Mouse (Mus musculus): ENCODE results near the gene Gm45717. TPM values are rescaled to one million over a fixed set of nuclear protein-coding genes. Genes with fewer than 3 reads are reported as not detected.

Gene Gm45717
- polyA plus RNA-seq, 1 experiment from 2014 or later: not detected

DNA sequence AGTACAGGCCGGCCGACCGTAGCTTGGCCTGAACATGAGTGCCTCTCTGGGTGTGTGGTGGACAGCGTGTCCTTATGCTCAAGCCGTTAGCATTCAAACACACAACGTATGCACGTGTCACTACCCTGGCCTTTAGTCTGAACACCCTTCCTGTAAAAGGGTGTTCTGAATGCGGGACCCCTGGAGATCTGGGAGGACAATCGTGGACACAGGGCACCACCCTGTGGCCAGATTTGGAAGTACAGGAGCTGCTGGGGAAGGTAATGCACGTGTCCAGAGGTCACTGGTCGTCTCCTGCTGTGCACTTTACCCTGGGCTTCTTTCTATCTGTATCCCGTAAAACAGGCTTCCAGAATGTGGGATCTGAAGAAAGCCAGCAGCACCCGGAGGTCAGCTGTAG, 52.5 kb downstream of the Gm45717 start:
- no peaks in the 10 kb centered on the region for H3K9me3 ChIP-seq (ENCODE audit: control insufficient read depth, low read length)
- no peak overlapping the region for H3K4me2 ChIP-seq (replicated peaks)
- peak overlapping the region; percentile 25; the same call in 1 of the 2 replicates for H3K9ac ChIP-seq
- H3K36me3 ChIP-seq (replicated peaks; ENCODE audit: control insufficient read depth, insufficient read depth): peaks cover 15% of the 10 kb centered on the region
- WGBS: 24% methylated on average over 13 of the region's 13 CpGs
- no peaks in the 10 kb centered on the region for H3K27me3 ChIP-seq (ENCODE audit: control insufficient read depth, insufficient read depth, low read length)
- H3K4me1 ChIP-seq (replicated peaks; ENCODE audit: control insufficient read depth, insufficient read depth, low read length): no peaks in the 10 kb centered on the region
- peak; percentile 78 for DNase-seq (ENCODE audit: low spot score)
- H3K27ac ChIP-seq: no peak overlapping the region
- peak; percentile 55; the same call in 1 of the 2 replicates for ATAC-seq (ENCODE audit: low FRiP score)
- H3K4me3 ChIP-seq (replicated peaks; ENCODE audit: low read length): no peak overlapping the region

DNA sequence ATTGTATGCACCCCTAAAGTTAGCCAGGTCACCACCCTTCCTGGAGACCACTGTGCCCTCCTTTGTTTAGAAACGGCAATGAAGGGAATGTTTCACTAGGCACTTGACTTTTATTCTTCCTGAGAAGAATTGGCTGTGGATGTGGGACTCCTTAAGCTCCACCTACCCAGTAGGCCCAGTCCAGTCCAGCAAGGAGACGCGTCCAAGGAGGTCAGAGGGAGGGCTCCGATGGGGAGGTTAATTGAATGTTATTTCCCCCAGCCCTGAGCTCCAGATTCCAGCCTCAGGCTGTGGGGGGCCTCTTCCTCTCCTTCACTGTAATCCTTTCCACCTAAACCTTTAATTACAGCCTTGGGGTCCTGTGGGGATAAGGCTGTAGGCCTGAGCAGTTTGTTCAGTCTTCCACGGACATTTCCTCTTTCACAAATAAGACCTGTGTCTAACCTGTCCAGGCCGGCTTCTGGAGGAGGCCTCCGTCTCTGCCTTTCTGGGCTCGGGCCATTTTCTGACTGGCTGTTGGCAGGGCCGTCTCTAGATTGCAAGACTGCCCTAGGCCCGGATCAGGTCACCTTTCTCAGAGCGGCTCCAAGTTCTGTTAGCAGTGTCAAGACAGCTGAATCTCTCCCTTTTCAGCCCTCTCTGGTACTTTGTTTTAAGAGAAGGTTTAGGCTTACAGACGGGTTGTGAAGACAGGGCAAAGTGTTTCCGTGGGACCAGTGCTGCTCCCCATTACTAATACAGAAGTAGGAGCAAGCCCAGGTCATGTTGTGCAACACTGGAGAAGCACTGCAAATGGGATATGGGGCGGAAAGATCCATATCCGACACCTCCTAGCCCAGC, 53.5 kb downstream of the Gm45717 start:
- Histone ChIP-seq H3K27me3 (ENCODE audit: control insufficient read depth, insufficient read depth, low read length) (no peaks in the 10 kb centered on the region), H3K36me3 (replicated peaks; ENCODE audit: control insufficient read depth, insufficient read depth) (peaks cover 25% of the 10 kb centered on the region), H3K4me1 (replicated peaks; ENCODE audit: control insufficient read depth, insufficient read depth, low read length) (no peaks in the 10 kb centered on the region), H3K4me3 (replicated peaks; ENCODE audit: low read length) (no peak overlapping the region), H3K9ac (no peak overlapping the region), H3K9me3 (ENCODE audit: control insufficient read depth, low read length) (no peaks in the 10 kb centered on the region), H3K4me2 (replicated peaks) (no peak overlapping the region), H3K27ac (no peak overlapping the region)
- DNase-seq (ENCODE audit: low spot score) (no peak), ATAC-seq (ENCODE audit: low FRiP score) (no peak)
- 81% methylated on average over 15 of the region's 15 CpGs for WGBS

DNA sequence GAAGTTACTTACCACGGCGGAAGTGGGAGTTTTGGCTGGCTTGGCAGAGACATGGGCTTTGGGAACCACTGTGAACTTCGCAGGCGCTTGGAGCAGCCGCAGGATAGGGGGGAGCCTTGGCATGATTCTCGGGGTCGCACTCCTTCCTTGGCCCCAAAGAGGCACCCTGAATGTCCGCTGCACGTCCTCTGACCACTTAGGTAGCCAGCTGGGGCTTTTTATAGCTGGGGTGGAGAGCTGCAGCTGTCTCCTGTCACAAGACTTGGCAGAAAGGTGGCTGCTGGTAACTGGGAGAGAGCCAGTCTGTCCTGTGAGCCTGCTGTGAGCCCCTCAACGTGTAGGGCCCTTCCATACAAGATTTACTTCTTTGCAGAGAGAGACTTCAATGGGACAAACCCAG, 55.5 kb downstream of the Gm45717 start, which contains the start of gene Cox8b:
Gene Cox8b (minus strand): TSS at position 227 of the 400 bp plus-strand sequence.
- no peak within 1 kb of the TSS for H3K27ac ChIP-seq
- no peak within 1 kb of the TSS for H3K4me3 ChIP-seq (replicated peaks; ENCODE audit: low read length)
- H3K4me1 ChIP-seq (replicated peaks; ENCODE audit: control insufficient read depth, insufficient read depth, low read length): no peaks in the 10 kb centered on the region
- 81% methylated on average over 10 of the region's 10 CpGs for WGBS
- no peak within 1 kb of the TSS for H3K4me2 ChIP-seq (replicated peaks)
- no peaks in the 10 kb centered on the region for H3K9me3 ChIP-seq (ENCODE audit: control insufficient read depth, low read length)
- DNase-seq (ENCODE audit: low spot score) (no peak), ATAC-seq (ENCODE audit: low FRiP score) (no peak)
- peaks cover 43% of the 10 kb centered on the region for H3K36me3 ChIP-seq (replicated peaks; ENCODE audit: control insufficient read depth, insufficient read depth)
- no peaks in the 10 kb centered on the region for H3K27me3 ChIP-seq (ENCODE audit: control insufficient read depth, insufficient read depth, low read length)
- H3K9ac ChIP-seq: no peak within 1 kb of the TSS

Other genes starting within 250 kb of the Gm45717 start
- gene Cyp2e1, start 192.2 kb downstream of the Gm45717 start, polyA plus RNA-seq (2014; fragmentation: Nextera tagmentation; extraction: Ambion mirVana): not detected in 2 replicates
- 0.47 and 0.62 TPM in 2 replicates for gene Syce1, start 168.1 kb downstream of the Gm45717 start, polyA plus RNA-seq (2014; fragmentation: Nextera tagmentation; extraction: Ambion mirVana)
- 33.7 and 33.9 TPM in 2 replicates for gene Zfp941, start 133.8 kb downstream of the Gm45717 start, polyA plus RNA-seq (2014; fragmentation: Nextera tagmentation; extraction: Ambion mirVana)
- gene Urah, start 120.9 kb downstream of the Gm45717 start, polyA plus RNA-seq (2014; fragmentation: Nextera tagmentation; extraction: Ambion mirVana): 0.31 TPM in 1 of 2 replicates, not detected in the other
- gene Scgb1c1, start 110.4 kb downstream of the Gm45717 start, polyA plus RNA-seq (2014; fragmentation: Nextera tagmentation; extraction: Ambion mirVana): not detected in 2 replicates
- gene Odf3, start 108.1 kb downstream of the Gm45717 start, polyA plus RNA-seq (2014; fragmentation: Nextera tagmentation; extraction: Ambion mirVana): 0.14 TPM in 1 of 2 replicates, not detected in the other
- gene Gm45785, start 99.6 kb downstream of the Gm45717 start, polyA plus RNA-seq (2014; fragmentation: Nextera tagmentation; extraction: Ambion mirVana): 0.35 TPM in 1 of 2 replicates, not detected in the other
- gene Ric8a, start 99.0 kb downstream of the Gm45717 start, polyA plus RNA-seq (2014; fragmentation: Nextera tagmentation; extraction: Ambion mirVana): 92.8 and 96.6 TPM in 2 replicates
- gene Bet1l, start 98.4 kb downstream of the Gm45717 start, polyA plus RNA-seq (2014; fragmentation: Nextera tagmentation; extraction: Ambion mirVana): 40.1 and 50.5 TPM in 2 replicates
- 177 and 185 TPM in 2 replicates for gene Psmd13, start 74.0 kb downstream of the Gm45717 start, polyA plus RNA-seq (2014; fragmentation: Nextera tagmentation; extraction: Ambion mirVana)
- gene Sirt3, start 73.6 kb downstream of the Gm45717 start, polyA plus RNA-seq (2014; fragmentation: Nextera tagmentation; extraction: Ambion mirVana): 44.4 and 47.5 TPM in 2 replicates
- not detected in 2 replicates for gene Cox8b, start 55.5 kb downstream of the Gm45717 start, polyA plus RNA-seq (2014; fragmentation: Nextera tagmentation; extraction: Ambion mirVana)
- 0.60 and 1.4 TPM in 2 replicates for gene Nlrp6, start 35.0 kb downstream of the Gm45717 start, polyA plus RNA-seq (2014; fragmentation: Nextera tagmentation; extraction: Ambion mirVana)
- gene Pgghg, start 14.5 kb downstream of the Gm45717 start, polyA plus RNA-seq (2014; fragmentation: Nextera tagmentation; extraction: Ambion mirVana): 8.2 and 9.2 TPM in 2 replicates
- gene Ifitm5, start 5.6 kb downstream of the Gm45717 start, polyA plus RNA-seq (2014; fragmentation: Nextera tagmentation; extraction: Ambion mirVana): 0.55 TPM in 1 of 2 replicates, not detected in the other
- 201 and 234 TPM in 2 replicates for gene Ifitm2, start 50 bp upstream of the Gm45717 start, polyA plus RNA-seq (2014; fragmentation: Nextera tagmentation; extraction: Ambion mirVana)
- 16.8 and 21.9 TPM in 2 replicates for gene Ifitm1, start 11.3 kb upstream of the Gm45717 start, polyA plus RNA-seq (2014; fragmentation: Nextera tagmentation; extraction: Ambion mirVana)
- 28.3 and 45.1 TPM in 2 replicates for gene Ifitm3, start 54.8 kb upstream of the Gm45717 start, polyA plus RNA-seq (2014; fragmentation: Nextera tagmentation; extraction: Ambion mirVana)
- gene Ifitm6, start 62.0 kb upstream of the Gm45717 start, polyA plus RNA-seq (2014; fragmentation: Nextera tagmentation; extraction: Ambion mirVana): 0.95 and 1.1 TPM in 2 replicates
- gene Gm17387, start 73.2 kb upstream of the Gm45717 start, polyA plus RNA-seq (2014; fragmentation: Nextera tagmentation; extraction: Ambion mirVana): not detected in 2 replicates
- 38.4 and 41.5 TPM in 2 replicates for gene B4galnt4, start 105.2 kb upstream of the Gm45717 start, polyA plus RNA-seq (2014; fragmentation: Nextera tagmentation; extraction: Ambion mirVana)
- gene Pkp3, start 122.3 kb upstream of the Gm45717 start, polyA plus RNA-seq (2014; fragmentation: Nextera tagmentation; extraction: Ambion mirVana): not detected in 2 replicates
- gene Sigirr, start 144.6 kb upstream of the Gm45717 start, polyA plus RNA-seq (2014; fragmentation: Nextera tagmentation; extraction: Ambion mirVana): 2.5 and 3.1 TPM in 2 replicates
- 0.27 and 0.32 TPM in 2 replicates for gene Ano9, start 161.9 kb upstream of the Gm45717 start, polyA plus RNA-seq (2014; fragmentation: Nextera tagmentation; extraction: Ambion mirVana)
- gene Ptdss2, start 166.4 kb upstream of the Gm45717 start, polyA plus RNA-seq (2014; fragmentation: Nextera tagmentation; extraction: Ambion mirVana): 86.1 and 92.0 TPM in 2 replicates
- gene Rnh1, start 216.9 kb upstream of the Gm45717 start, polyA plus RNA-seq (2014; fragmentation: Nextera tagmentation; extraction: Ambion mirVana): 53.5 and 56.1 TPM in 2 replicates
- gene Hras, start 238.1 kb upstream of the Gm45717 start, polyA plus RNA-seq (2014; fragmentation: Nextera tagmentation; extraction: Ambion mirVana): 168 and 187 TPM in 2 replicates
- gene Lrrc56, start 238.2 kb upstream of the Gm45717 start, polyA plus RNA-seq (2014; fragmentation: Nextera tagmentation; extraction: Ambion mirVana): 6.6 and 7.6 TPM in 2 replicates

Measured in hindbrain, embryonic 14.5 days (tissue).